Mouse (Mus musculus): ENCODE results near the gene Mrpl45.

DNA sequence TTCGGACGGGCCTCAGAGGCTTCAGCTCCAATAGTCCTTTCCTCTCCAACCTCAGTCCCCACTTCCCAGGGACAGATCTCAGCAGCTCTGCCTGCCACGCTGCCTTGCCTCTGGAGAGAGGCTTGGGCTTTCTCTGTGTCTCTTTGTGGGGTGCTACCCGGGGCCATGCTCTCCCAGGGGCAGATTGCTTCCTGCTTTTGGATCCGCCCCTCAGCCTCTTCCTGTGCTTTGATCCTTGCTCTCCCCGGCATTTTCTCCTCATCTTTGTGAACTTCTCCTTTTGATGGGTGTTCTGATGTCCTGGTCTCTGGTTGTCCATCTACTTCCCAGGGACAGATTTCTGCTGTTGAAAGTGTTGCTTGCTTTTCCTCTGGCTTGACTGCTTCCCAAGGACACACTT, 20.7 kb downstream of the Mrpl45 start:
- no peak for TF ChIP-seq POLR2A (IDR thresholded peaks at IDR 0.05; ENCODE audit: borderline replicate concordance, low read depth, low read length)
- no peak for TF ChIP-seq CTCF (IDR thresholded peaks at IDR 0.05; ENCODE audit: low read depth, low read length)
